Mouse (Mus musculus) heart, adult 2 months (tissue): ENCODE measurements around the gene Rmnd5a. TPM values are rescaled to one million over a fixed set of nuclear protein-coding genes. Genes with fewer than 3 reads are reported as not detected.

Experiments used
- DNase-seq, 2 experiments: peaks; one replicate each; pipeline ENCODE4 v3.0.0; 2021
- H3K27ac ChIP-seq: fragments of 200-600 bp; 2 replicates; pipeline ENCODE4 v1.8.1; 2022
- H3K27me3 ChIP-seq: fragments of 200-500 bp; 2 replicates; pipeline ENCODE4 v1.6.1; 2012; ENCODE audit warnings: mild to moderate bottlenecking, low read length, inconsistent platforms, mixed read lengths; ENCODE audit not compliant: control insufficient read depth, insufficient read depth
- H3K36me3 ChIP-seq: fragments of 200-500 bp; 2 replicates; pipeline ENCODE4 v1.6.1; 2012; ENCODE audit warnings: low read length, inconsistent platforms; ENCODE audit not compliant: control insufficient read depth, insufficient read depth
- H3K4me1 ChIP-seq: fragments of 200-500 bp; 2 replicates; pipeline ENCODE4 v1.6.1; 2011; ENCODE audit warnings: low read length; ENCODE audit not compliant: control insufficient read depth, insufficient read depth
- H3K4me3 ChIP-seq: fragments of 200-600 bp; 2 replicates; pipeline ENCODE4 v1.8.1; 2022
- H3K79me2 ChIP-seq: fragments of 200-500 bp; replicated peaks from 2 replicates; pipeline ENCODE4 v1.6.1; 2012; ENCODE audit warnings: mild to moderate bottlenecking, inconsistent platforms, low read length, moderate library complexity, mixed read lengths; ENCODE audit not compliant: control insufficient read depth, insufficient read depth
- H3K9ac ChIP-seq: fragments of 200-500 bp; 2 replicates; pipeline ENCODE4 v1.6.1; 2012; ENCODE audit warnings: low read depth, mild to moderate bottlenecking, control low read depth, inconsistent platforms, low read length, mixed read lengths
- CTCF ChIP-seq: fragments of 200-600 bp; IDR thresholded peaks from 2 replicates; pipeline ENCODE4 v1.8.1; 2022; ENCODE audit warnings: antibody characterized with exemption, mild to moderate bottlenecking, moderate library complexity
- EP300 ChIP-seq: fragments of 200-500 bp; IDR thresholded peaks from 2 replicates; pipeline ENCODE4 v1.6.1; 2011; ENCODE audit warnings: low read depth, low read length, control low read depth; ENCODE audit not compliant: insufficient read depth
- POLR2A ChIP-seq: fragments of 200-500 bp; IDR thresholded peaks from 2 replicates; pipeline ENCODE4 v1.6.1; 2011; ENCODE audit warnings: mild to moderate bottlenecking, low read depth, low read length, control low read depth; ENCODE audit not compliant: insufficient read depth
- WGBS: fragments of 180-500 bp; shearing (Covaris S2); methylation state at CpG from one replicate; pipeline ENCODE4 v1.1.7; 2018; 5-methylcytosine and 5-hydroxymethylcytosine counted together
- intact Hi-C: fragments of 180-260 bp; cut with DNase I; formaldehyde crosslinking; loops from one replicate; pipeline ENCODE4 v1.15.1; 2025
- polyA plus RNA-seq: library from polyadenylated mRNA; depleted of rRNA; stranded (reverse); fragments of >200 nt; gene quantifications from 2 replicates; pipeline ENCODE4 v1.2.3, GENCODE M21; 2012
- total RNA-seq, 2 experiments: library from RNA; stranded (reverse); gene quantifications; 2 replicates each; pipeline ENCODE4 v1.2.3; 2021

Rmnd5a gene
- total and polyA plus RNA-seq, 3 experiments, result 28.2 to 78.1 (median 67.6) TPM

- 85% methylated on average over 19 of the region's 19 CpGs for WGBS
- intact Hi-C loops, result no loop called here
Measured at GRCm38 (mm10) chr6:71374311-71374829, 66.1 kb downstream of the Rmnd5a start.

GRCm38 (mm10) chr6:71373249-71373775, 67.1 kb downstream of the Rmnd5a start, which contains the start of gene Cd8a:
Cd8a (plus strand) TSS chr6:71373427.
- no peak within 1 kb of the TSS for H3K4me3 ChIP-seq
- WGBS, result 62% methylated on average over 14 of the region's 14 CpGs
- intact Hi-C loops, result no loop called here
- no peak within 1 kb of the TSS for H3K27ac ChIP-seq
- H3K36me3 ChIP-seq, result no peaks in the 10 kb centered on the region
- H3K27me3 ChIP-seq, result no peaks in the 10 kb centered on the region
- DNase-seq, result no peak
- TF ChIP-seq CTCF (no peak), EP300 (no peak), POLR2A (no peak)
- no peak within 1 kb of the TSS for H3K9ac ChIP-seq
- no peaks in the 10 kb centered on the region for H3K79me2 ChIP-seq
- H3K4me1 ChIP-seq, result no peaks in the 10 kb centered on the region

More at GRCm38 (mm10) chr6:71374311-71374829, 66.1 kb downstream of the Rmnd5a start:
- DNase-seq, result no peak
- no peak overlapping the region for H3K4me3 ChIP-seq
- no peaks in the 10 kb centered on the region for H3K36me3 ChIP-seq
- H3K27me3 ChIP-seq, result no peaks in the 10 kb centered on the region
- no peaks in the 10 kb centered on the region for H3K79me2 ChIP-seq
- TF ChIP-seq CTCF, result no peak
- TF ChIP-seq EP300, result no peak
- TF ChIP-seq POLR2A, result no peak
- no peak overlapping the region for H3K9ac ChIP-seq
- no peak overlapping the region for H3K27ac ChIP-seq
- H3K4me1 ChIP-seq, result no peaks in the 10 kb centered on the region

GRCm38 (mm10) chr6:71372041-71372720, 68.3 kb downstream of the Rmnd5a start:
- no peak for DNase-seq
- Histone ChIP-seq H3K4me3 (no peak overlapping the region), H3K4me1 (no peaks in the 10 kb centered on the region), H3K27me3 (no peaks in the 10 kb centered on the region), H3K79me2 (no peaks in the 10 kb centered on the region), H3K9ac (no peak overlapping the region), H3K36me3 (no peaks in the 10 kb centered on the region), H3K27ac (no peak overlapping the region)
- WGBS, result 90% methylated on average over 5 of the region's 5 CpGs
- intact Hi-C loops, result no loop called here
- TF ChIP-seq POLR2A, result no peak
- no peak for TF ChIP-seq EP300
- TF ChIP-seq CTCF, result no peak

GRCm38 (mm10) chr6:71371085-71371605, 69.3 kb downstream of the Rmnd5a start:
- 91% methylated on average over 5 of the region's 5 CpGs for WGBS
- H3K4me1 ChIP-seq, result no peaks in the 10 kb centered on the region
- H3K4me3 ChIP-seq, result no peak overlapping the region
- intact Hi-C loops, result no loop called here
- H3K27me3 ChIP-seq, result no peaks in the 10 kb centered on the region
- DNase-seq, result no peak
- no peaks in the 10 kb centered on the region for H3K36me3 ChIP-seq
- no peaks in the 10 kb centered on the region for H3K79me2 ChIP-seq
- TF ChIP-seq EP300, result no peak
- no peak for TF ChIP-seq POLR2A
- TF ChIP-seq CTCF, result no peak
- no peak overlapping the region for H3K27ac ChIP-seq
- no peak overlapping the region for H3K9ac ChIP-seq

DNA sequence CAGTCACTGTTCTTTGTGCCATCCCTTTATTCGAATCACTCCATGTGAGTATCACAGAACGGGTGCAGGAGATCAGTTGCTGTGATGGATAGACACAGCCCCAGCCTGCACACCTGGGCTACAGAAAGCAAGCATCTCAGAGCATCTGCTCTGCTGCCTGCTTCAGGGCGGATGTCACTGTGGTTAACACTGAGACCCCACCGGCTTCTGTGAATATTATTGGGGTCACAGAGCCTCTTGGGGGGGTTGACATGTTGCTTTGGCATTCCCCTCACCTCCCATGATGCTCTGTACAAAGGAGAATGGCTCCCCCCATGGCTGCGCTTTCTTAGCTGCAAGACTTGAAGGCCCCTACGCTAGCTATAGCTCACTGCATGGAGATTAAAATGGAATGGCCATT, 71.0 kb downstream of the Rmnd5a start:
- H3K4me3 ChIP-seq, result no peak overlapping the region
- no peaks in the 10 kb centered on the region for H3K79me2 ChIP-seq
- no peaks in the 10 kb centered on the region for H3K27me3 ChIP-seq
- 90% methylated on average over 6 of the region's 6 CpGs for WGBS
- intact Hi-C loops, result no loop called here
- H3K27ac ChIP-seq, result no peak overlapping the region
- no peaks in the 10 kb centered on the region for H3K36me3 ChIP-seq
- H3K9ac ChIP-seq, result no peak overlapping the region
- no peak for DNase-seq
- no peaks in the 10 kb centered on the region for H3K4me1 ChIP-seq
- no peak for TF ChIP-seq CTCF
- no peak for TF ChIP-seq EP300
- TF ChIP-seq POLR2A, result no peak

- DNase-seq, result no peak
- Histone ChIP-seq H3K27me3 (no peaks in the 10 kb centered on the region), H3K79me2 (no peaks in the 10 kb centered on the region), H3K9ac (no peak overlapping the region), H3K4me1 (no peaks in the 10 kb centered on the region), H3K36me3 (no peaks in the 10 kb centered on the region), H3K4me3 (no peak overlapping the region), H3K27ac (no peak overlapping the region)
- intact Hi-C loops, result no loop called here
- TF ChIP-seq EP300 (no peak), CTCF (no peak), POLR2A (no peak)
- WGBS, result 72% methylated on average over 2 of the region's 2 CpGs
Measured at GRCm38 (mm10) chr6:71363995-71364394, 76.4 kb downstream of the Rmnd5a start.
